Mouse (Mus musculus) kidney, adult 8-10 months (tissue): ENCODE data around the gene Ppp2r1b.

Experiments used
- DNase-seq, 2 experiments: peaks; one replicate each; pipeline ENCODE4 v3.0.0; 2022

Ppp2r1b gene

GRCm38 (mm10) chr9:50841079-50841789 lies 3.9 kb upstream of the Ppp2r1b start:
- no peak for DNase-seq

DNA sequence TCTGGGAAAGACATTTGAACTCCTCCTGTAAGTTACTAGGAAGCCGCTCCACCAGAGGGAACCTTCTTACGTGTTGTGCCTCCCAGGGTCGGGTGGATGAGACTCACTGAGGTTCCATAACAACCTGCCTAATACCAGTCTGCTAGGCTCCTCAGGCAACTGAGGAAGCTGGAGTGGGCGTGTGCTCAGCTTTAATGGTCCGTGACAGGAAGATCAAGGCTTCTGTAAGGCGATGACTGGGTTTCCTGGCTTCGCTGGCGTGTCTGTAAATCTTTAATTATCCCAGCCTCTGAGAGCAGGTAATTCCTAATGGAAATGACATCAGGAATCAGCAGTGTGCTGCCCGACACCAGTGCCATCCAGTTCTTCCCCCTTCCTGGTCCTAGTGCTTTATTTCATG lies 446 bp downstream of the Ppp2r1b start:
- DNase-seq = peak; percentile 86 to 88

GRCm38 (mm10) chr9:50847133-50847532 lies 2.0 kb downstream of the Ppp2r1b start:
- DNase-seq = no peak

- peak; percentile 50 to 54 for DNase-seq
Observed at GRCm38 (mm10) chr9:50847606-50848368, 2.7 kb downstream of the Ppp2r1b start.

DNA sequence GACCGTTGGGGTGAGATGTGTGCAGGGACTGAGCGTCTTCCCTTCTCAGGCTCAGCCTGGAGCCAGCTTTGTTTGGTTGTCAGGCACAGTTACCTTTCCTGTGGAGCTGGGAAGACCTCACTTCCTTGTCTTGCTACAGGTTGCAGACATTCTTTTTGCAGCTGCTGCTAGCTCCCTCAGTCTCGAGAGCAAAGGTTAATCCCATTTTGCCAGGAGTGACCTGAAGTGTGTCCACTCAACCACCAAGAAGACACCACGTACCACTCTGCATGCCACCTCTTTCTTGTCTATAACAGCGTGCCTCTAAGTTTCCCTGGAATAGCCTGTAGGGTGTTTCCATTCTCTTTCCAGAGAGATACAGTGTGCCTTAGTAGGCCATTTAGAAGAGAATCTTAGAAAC lies 3.7 kb downstream of the Ppp2r1b start:
- DNase-seq = peak; percentile 68 to 74

DNA sequence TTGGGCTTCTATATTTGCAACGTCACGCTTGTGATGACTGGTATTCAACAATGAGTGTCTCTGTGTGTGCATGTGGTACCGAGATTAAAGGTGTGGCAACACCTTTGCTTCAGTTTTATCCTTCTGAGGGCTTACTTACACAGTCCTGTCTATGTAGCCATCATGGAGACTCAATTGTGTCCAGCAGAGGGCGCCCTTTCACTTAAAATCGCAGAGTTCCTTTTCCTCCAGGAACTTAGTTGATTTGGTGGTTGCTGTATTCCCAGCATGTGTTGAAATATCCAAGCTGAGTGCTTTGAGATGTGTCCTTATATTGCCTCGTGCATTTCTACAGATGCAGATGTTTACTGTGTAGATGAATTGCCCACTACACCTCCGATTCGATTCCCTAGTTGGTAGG lies 4.1 kb downstream of the Ppp2r1b start:
- DNase-seq = peak; percentile 85 to 95

DNA sequence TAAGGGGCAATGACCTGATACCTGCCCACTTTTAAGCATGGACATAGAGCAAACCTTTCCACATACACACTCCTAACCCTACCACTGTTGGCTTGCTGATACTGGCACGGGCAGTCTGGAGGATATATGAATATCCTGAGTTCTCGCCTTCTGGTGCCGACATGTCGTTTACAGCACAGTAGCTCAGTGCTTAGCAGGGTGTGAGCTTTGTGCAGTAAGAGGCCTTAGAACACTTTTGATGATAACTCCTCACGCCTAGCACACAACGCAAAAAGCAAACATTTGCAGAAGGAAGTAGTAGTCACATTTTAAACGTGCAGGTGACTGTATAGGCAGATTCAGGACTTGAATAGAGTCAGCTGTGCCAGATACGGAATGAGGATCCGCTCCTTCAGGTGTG lies 4.7 kb downstream of the Ppp2r1b start:
- DNase-seq = no peak

- DNase-seq = no peak
Observed at GRCm38 (mm10) chr9:50850271-50850670, 5.2 kb downstream of the Ppp2r1b start.

GRCm38 (mm10) chr9:50850713-50851112 lies 5.6 kb downstream of the Ppp2r1b start:
- DNase-seq = no peak

DNA sequence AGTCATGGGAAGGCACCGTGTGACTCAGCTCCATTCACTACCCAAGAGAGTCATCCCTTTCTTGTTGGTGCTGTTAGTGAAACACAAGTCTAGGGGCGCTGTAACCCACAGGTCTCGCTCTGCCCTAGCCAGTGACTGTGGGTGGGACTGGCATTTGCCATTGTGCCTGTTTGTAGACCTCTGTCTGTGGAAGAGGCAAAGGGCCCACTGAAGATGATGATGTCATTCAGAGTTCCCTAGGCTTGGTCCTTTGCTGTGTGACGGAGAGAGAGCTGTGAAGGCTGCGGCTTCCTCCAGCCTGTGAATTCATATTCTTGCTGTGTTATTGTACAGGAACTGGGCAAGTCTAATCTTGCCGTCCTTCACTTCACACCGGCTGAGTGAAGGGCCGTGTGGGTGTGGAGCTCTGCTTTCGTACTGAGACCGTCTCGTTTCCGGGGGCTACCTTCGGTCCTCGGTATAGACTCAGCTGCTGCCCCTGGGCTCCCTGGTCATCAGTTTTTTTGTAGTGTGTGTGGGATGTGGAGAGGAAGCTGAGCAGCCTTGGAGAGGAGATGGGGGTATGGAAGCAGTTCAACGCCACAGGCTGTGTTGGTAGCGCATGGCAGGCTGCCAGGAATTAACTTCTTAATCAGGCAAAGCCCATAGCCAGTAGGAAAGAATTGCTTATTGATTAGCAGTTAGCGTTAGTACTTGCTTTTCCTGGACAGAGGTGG lies 7.7 kb downstream of the Ppp2r1b start:
- DNase-seq = no peak

GRCm38 (mm10) chr9:50854376-50854775 lies 9.3 kb downstream of the Ppp2r1b start:
- no peak for DNase-seq

DNA sequence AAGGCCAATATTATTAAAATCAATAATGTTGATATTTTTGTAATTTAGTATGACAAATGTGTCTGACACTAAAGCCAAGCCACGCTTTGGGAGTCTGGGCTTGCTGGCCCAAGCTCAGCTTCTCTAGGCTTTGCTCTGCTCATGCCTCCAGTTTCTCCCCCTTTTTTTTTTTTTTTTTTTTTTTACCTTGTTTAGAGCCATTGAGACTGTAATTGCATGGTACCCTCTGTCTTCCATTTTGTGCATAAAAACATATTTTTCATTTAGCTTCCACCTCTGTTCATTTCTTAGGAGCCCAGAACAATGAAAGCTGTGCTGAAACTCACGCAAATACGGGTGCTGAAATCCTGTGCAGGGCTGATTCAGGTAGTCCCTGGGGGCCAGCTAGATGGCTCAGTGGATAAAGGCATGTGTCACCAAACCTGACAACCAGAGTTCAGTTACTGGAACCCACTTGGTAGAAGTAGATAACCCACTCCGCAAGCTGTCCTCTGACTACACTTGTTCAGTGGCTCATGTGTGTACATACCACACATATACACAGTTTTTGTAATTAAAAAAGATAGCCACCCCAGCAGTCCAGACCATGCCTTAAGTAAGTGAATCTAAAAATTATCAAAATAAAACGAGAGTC lies 10.1 kb downstream of the Ppp2r1b start:
- no peak for DNase-seq

- DNase-seq = no peak
Observed at GRCm38 (mm10) chr9:50855780-50856179, 10.7 kb downstream of the Ppp2r1b start.

DNA sequence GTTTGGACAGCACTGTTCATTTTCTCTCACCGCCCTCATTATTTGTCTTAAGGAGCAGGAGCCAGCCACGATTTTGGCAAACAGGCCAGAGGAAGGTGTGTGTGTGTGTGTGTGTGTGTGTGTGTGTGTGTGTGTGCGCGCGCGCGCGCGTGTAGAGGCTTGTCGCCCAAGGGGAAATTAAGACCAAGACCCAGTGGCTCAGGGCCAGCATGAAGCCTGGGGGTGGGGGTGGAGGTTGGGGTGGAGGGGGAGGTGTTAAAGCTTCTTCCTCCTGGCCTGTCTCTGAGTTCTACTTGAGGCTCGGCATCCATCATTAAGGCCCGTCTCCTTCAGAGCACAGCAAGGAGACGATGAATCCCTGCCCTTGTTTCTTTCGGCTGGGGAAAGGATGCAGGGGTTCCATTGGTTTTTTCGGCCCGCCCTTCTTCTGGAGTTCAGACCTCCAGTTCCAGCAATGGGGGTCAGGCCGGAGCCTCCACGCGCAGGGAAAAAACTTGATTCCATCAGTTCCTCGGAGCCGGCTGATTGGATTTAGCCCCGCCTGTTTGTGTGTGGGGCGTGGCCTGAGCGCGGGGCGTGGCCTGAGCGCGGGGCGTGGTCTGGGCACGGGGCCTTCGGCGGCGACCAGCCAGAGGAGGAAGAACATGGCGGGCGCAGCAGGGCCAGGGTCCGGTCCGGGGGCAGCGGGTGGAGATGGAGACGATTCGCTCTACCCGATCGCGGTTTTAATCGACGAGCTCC lies 11.4 kb downstream of the Ppp2r1b start:
- DNase-seq = peak; percentile 90 to 96

GRCm38 (mm10) chr9:50857082-50857641 lies 12.1 kb downstream of the Ppp2r1b start:
- no peak for DNase-seq

GRCm38 (mm10) chr9:50858681-50859080 lies 13.6 kb downstream of the Ppp2r1b start:
- DNase-seq = no peak

DNA sequence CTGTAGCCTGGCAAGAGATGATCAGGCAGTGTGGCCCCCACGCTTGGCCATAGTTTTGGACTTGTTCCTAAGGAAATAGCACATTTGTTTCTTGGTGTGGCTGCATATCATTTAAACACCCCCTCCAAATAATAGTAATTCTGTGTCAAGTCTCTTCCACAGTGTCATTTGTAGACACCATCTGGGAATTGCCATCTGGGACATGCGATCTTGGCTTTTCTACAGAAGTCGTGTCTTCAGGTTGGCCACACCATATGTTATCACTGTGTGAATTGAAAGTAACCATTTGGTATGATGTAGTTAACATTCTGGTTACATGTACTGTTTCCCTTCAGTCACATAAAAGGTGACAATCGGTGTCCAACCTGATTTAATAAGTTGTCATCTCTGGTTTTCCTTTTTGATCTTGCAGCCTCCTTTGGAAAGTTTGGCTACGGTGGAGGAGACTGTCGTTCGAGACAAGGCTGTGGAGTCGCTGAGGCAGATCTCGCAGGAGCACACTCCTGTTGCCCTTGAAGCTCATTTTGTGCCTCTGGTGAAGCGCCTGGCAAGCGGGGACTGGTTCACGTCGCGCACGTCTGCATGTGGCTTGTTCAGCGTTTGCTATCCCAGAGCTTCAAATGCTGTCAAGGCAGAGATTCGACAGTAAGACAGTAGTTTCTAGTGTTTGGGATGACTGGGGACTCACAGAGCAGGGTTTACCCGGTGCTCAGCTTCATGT lies 16.2 kb downstream of the Ppp2r1b start:
- DNase-seq = no peak

- DNase-seq = no peak
Observed at GRCm38 (mm10) chr9:50863824-50864223, 18.7 kb downstream of the Ppp2r1b start.

- no peak for DNase-seq
Observed at GRCm38 (mm10) chr9:50864877-50865276, 19.8 kb downstream of the Ppp2r1b start.

DNA sequence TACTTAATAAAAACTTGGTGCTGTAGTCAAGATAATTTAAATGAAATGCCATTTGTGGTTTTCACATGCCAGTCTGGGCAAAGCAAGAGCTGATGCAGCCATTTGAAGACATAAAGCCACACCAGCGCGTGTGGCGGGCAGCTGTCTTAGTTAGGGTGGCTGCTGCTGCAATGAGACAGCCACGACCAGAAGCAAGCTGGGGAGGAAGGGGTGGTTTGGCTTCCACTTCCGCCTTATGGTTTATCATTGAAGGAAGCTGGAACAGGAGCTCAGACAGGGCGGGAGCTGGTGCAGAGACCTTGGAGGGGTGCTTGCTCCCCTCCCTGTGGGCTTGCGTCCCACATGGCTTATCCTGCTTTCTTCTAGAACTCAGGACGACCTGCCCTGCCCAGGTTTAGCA lies 20.7 kb downstream of the Ppp2r1b start:
- DNase-seq = no peak

DNA sequence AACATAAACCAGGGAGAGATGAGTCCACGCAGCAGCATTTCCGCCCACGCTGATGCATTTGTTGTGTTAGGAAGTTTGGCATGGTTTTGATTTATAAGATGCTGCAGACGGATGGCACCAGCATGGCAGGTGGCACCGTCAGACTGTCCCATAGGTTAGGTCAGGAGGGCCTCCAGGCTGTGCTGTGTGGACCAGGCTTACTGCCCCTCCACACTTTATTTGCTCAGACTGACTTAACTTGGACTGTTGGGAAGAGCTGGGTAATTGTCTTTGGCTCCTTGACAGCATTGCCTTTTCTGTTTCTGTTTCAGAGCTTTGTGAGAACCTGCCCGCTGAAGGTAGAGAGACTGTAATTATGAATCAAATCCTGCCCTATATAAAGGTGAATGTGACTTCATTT lies 21.9 kb downstream of the Ppp2r1b start:
- DNase-seq = no peak

- DNase-seq = no peak
Observed at GRCm38 (mm10) chr9:50868182-50868581, 23.1 kb downstream of the Ppp2r1b start.
